8 mouse cellular contexts compared by ENCODE assay signal in the genomic region with DNA sequence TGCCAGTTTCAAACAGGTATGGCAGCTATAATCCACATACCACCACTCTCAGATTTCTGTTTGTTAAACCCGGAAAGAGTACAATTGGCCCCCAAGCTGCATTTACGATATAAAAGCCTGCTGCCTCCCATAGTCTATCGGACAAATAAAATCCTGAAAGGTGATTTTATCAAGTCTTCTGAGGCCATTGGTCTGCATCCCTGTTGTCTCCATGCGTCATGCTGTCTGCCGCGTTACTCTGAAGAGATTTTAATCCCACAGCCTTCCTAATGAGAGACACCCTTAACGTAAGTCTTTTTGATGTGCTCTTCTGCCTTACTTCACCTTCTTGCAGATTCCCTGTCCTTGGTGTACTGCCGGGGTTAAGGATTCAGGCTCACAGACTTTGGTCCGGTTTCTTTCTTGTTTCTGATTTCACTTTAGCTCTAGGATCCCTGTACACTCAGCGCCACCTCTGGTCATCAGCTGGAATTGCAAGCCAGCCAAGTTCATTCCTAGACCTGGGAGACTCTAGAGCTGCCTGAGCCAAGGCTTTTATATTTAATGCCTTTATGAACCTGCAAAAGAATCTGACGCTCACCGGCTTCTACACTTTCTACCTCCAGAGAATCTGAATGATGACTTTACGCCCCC.
A peak's percentile ranks its signal among the peaks of the same experiment; 100 is the strongest.
DNase-seq lines count a peak whose midpoint lies in the region; ATAC-seq and TF ChIP-seq lines count a peak whose summit lies in the region.

No protein-coding gene starts in this region.

- peak overlapping the region; percentile 26; the same call in 1 of the 2 replicates for H3K4me2 ChIP-seq in embryonic facial prominence, embryonic 14.5 days (ENCODE audit: low read depth, low read length)
- peak overlapping the region; percentile 28 for H3K4me2 ChIP-seq in heart, embryonic 14.5 days (ENCODE audit: low read length)
- H3K4me2 ChIP-seq in lung, embryonic 16.5 days (ENCODE audit: low read depth, low read length): 0 out of 2 replicates have a peak overlapping the region, but pooled peaks have one; percentile 29

- H3K9me3 ChIP-seq in G1E (replicated peaks): no peaks in the 10 kb centered on the region
- H3K9me3 ChIP-seq in embryonic facial prominence, embryonic 14.5 days (ENCODE audit: control insufficient read depth, low read length): no peaks in the 10 kb centered on the region
- H3K9me3 ChIP-seq in heart, embryonic 14.5 days (ENCODE audit: control insufficient read depth, low read length): no peaks in the 10 kb centered on the region
- no peaks in the 10 kb centered on the region for H3K9me3 ChIP-seq in lung, embryonic 16.5 days (ENCODE audit: control insufficient read depth, low read length)

- H3K27ac ChIP-seq in embryonic facial prominence, embryonic 14.5 days (replicated peaks; ENCODE audit: low read depth, low read length): no peak overlapping the region
- no peak overlapping the region for H3K27ac ChIP-seq in heart, embryonic 14.5 days (replicated peaks in 1 of 2; ENCODE audit: control insufficient read depth in 1 of 2, insufficient read depth in 1 of 2, low read depth in 2 of 2, low read length in 2 of 2)
- H3K27ac ChIP-seq in lung, embryonic 16.5 days (ENCODE audit: low read length): no peak overlapping the region

- 0 out of 2 replicates have a peak, but pooled peaks have one; percentile 23 for TF ChIP-seq CTCF in G1E (IDR thresholded peaks at IDR 0.05; ENCODE audit: low read depth, low read length)

- H3K9ac ChIP-seq in embryonic facial prominence, embryonic 14.5 days (ENCODE audit: low read depth, low read length): no peak overlapping the region
- H3K9ac ChIP-seq in heart, embryonic 14.5 days (ENCODE audit: low read length): no peak overlapping the region
- no peak overlapping the region for H3K9ac ChIP-seq in lung, embryonic 16.5 days (ENCODE audit: low read length)

- ATAC-seq in G1E (ENCODE audit: extremely low read depth, insufficient number of reproducible peaks, low FRiP score, poor library complexity, severe bottlenecking): no peak
- ATAC-seq in embryonic facial prominence, embryonic 14.5 days (ENCODE audit: low read depth): no peak
- ATAC-seq in heart, embryonic 14.5 days (ENCODE audit: insufficient number of reproducible peaks, insufficient read depth, low FRiP score, low read depth): no peak
- 0 out of 2 replicates have a peak, but pooled peaks have one; percentile 20 for ATAC-seq in lung, embryonic 16.5 days (ENCODE audit: low read depth)

- H3K27me3 ChIP-seq in G1E (ENCODE audit: insufficient read depth, low read length): no peaks in the 10 kb centered on the region
- H3K27me3 ChIP-seq in embryonic facial prominence, embryonic 14.5 days (replicated peaks; ENCODE audit: control insufficient read depth, insufficient read depth, low read length): no peaks in the 10 kb centered on the region
- H3K27me3 ChIP-seq in heart, embryonic 14.5 days (ENCODE audit: control insufficient read depth, insufficient read depth, low read length): no peaks in the 10 kb centered on the region
- no peaks in the 10 kb centered on the region for H3K27me3 ChIP-seq in lung, embryonic 16.5 days (ENCODE audit: control insufficient read depth, insufficient read depth, low read depth, low read length)

- H3K36me3 ChIP-seq in G1E (replicated peaks): no peaks in the 10 kb centered on the region
- no peaks in the 10 kb centered on the region for H3K36me3 ChIP-seq in embryonic facial prominence, embryonic 14.5 days (ENCODE audit: control insufficient read depth, insufficient read depth, low read length)
- no peaks in the 10 kb centered on the region for H3K36me3 ChIP-seq in heart, embryonic 14.5 days (ENCODE audit: control insufficient read depth, insufficient read depth, low read length)
- no peaks in the 10 kb centered on the region for H3K36me3 ChIP-seq in lung, embryonic 16.5 days (ENCODE audit: control insufficient read depth, insufficient read depth, low read length)

- H3K4me3 ChIP-seq in G1E (ENCODE audit: low read depth, low read length): no peak overlapping the region
- H3K4me3 ChIP-seq in embryonic facial prominence, embryonic 14.5 days (ENCODE audit: low read depth, low read length): no peak overlapping the region
- H3K4me3 ChIP-seq in heart, embryonic 14.5 days (ENCODE audit: control insufficient read depth in 1 of 2, insufficient read depth in 1 of 2, low read depth in 1 of 2, low read length in 2 of 2): peak overlapping the region; percentile 12 to 26; a peak in 3 of 4 replicates
- H3K4me3 ChIP-seq in lung, embryonic 16.5 days (ENCODE audit: low read length): no peak overlapping the region

- DNase-seq in G1E (ENCODE audit: low spot score): no peak
- DNase-seq in adrenal gland, postnatal 36 days: peak; percentile 41 to 55
- peak; percentile 55 for DNase-seq in embryonic facial prominence, embryonic 14.5 days (ENCODE audit: low spot score)
- peak; percentile 1 to 36 for DNase-seq in kidney, postnatal 36 days
- peak; percentile 71 for DNase-seq in retina, postnatal 1 day
- no peak for DNase-seq in spleen, adult 12 weeks (ENCODE audit: low spot score)

- H3K4me1 ChIP-seq in G1E (ENCODE audit: insufficient read depth, low read depth, low read length): no peaks in the 10 kb centered on the region
- H3K4me1 ChIP-seq in embryonic facial prominence, embryonic 14.5 days (ENCODE audit: control insufficient read depth, insufficient read depth, low read length): no peaks in the 10 kb centered on the region
- H3K4me1 ChIP-seq in heart, embryonic 14.5 days (ENCODE audit: control insufficient read depth in 2 of 2, insufficient read depth in 2 of 2, low read length in 2 of 2): no peaks in the 10 kb centered on the region
- no peaks in the 10 kb centered on the region for H3K4me1 ChIP-seq in lung, embryonic 16.5 days (replicated peaks; ENCODE audit: control insufficient read depth, insufficient read depth, low read length)

- 49% methylated on average over 13 of the region's 13 CpGs for WGBS in embryonic facial prominence, embryonic 14.5 days
- 55% methylated on average over 13 of the region's 13 CpGs for WGBS in heart, embryonic 14.5 days
- WGBS in lung, embryonic 16.5 days: 53% methylated on average over 13 of the region's 13 CpGs

Comparison
In these comparisons a context has a peak if more than half of its experiments do, and no peak if none do; other contexts are left out.
1. DNase-seq: peak in adrenal gland, postnatal 36 days (2 of 2), embryonic facial prominence, embryonic 14.5 days (single experiment), kidney, postnatal 36 days (2 of 2) and retina, postnatal 1 day (single experiment); none in G1E (single experiment) and spleen, adult 12 weeks (single experiment).
2. H3K4me3 ChIP-seq: peak in heart, embryonic 14.5 days (2 of 2); none in G1E (single experiment), embryonic facial prominence, embryonic 14.5 days (single experiment) and lung, embryonic 16.5 days (single experiment).
3. Peak in every context shown above with its lines, with median percentiles within 50 percentile points of each other: H3K4me2 ChIP-seq.